8 mouse cellular contexts compared by ENCODE assay signal in the genomic region with DNA sequence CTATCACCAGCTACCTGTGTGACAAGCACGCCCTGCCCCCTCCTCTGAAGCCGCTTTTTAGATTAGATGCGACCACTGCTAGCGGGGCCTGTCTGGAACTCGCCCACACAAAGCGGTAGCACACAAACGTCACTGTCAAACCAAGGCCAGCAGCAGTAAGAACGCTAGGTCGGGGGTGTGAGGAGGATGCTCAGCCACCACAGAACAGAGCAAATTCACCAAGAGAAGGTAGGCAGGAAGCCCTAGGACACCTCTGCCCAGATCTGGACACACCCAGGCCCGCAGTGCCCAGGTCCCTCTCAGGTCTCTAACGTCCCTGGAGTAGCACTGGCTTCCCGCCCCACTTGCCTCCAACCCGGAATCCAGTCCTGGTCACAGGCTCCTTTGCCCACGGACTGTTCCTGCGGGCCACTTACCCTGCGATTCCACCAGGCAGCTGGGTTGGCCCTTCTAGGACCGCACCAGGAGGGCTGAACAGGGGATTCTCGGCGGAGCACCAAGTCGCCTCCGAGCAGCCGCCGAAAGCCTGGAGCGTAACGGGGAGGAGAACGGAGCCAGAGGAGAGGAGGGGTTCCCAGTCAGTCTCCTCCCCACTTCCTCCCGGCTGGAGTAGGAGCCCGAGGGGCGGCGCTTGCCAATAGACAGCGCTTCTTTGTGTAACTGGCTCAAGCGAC. TPM values are rescaled to one million over a fixed set of nuclear protein-coding genes. Genes with fewer than 3 reads are reported as not detected.
A peak's percentile ranks its signal among the peaks of the same experiment; 100 is the strongest.
DNase-seq lines count a peak whose midpoint lies in the region; TF ChIP-seq lines count a peak whose summit lies in the region.

No protein-coding gene starts in this region.

- no peaks in the 10 kb centered on the region for H3K27me3 ChIP-seq in hindbrain, embryonic 10.5 days (ENCODE audit: insufficient read depth, poor library complexity, severe bottlenecking)

- TF ChIP-seq CTCF in lung, adult 2 months (IDR thresholded peaks at IDR 0.05; ENCODE audit: insufficient read depth, low read length), result no peak

- WGBS in hindbrain, embryonic 10.5 days, result under 1% methylated on average over 32 of the region's 32 CpGs
- WGBS in lung, adult 2 months, result under 1% methylated on average over 32 of the region's 32 CpGs

- H3K4me1 ChIP-seq in hindbrain, embryonic 10.5 days (replicated peaks), result peaks cover 26% of the 10 kb centered on the region
- H3K4me1 ChIP-seq in lung, adult 2 months (ENCODE audit: control insufficient read depth, insufficient read depth, low read length), result no peaks in the 10 kb centered on the region

- DNase-seq in R1 (ENCODE audit: low read depth, low spot score), result peak; percentile 90
- DNase-seq in cerebellum, postnatal 10 days, result peak; percentile 92 to 95
- peak; percentile 84 to 86 for DNase-seq in frontal cortex, postnatal 10 days (ENCODE audit: low spot score in 2 of 2)
- DNase-seq in hindbrain, embryonic 10.5 days (ENCODE audit: low spot score), result peak; percentile 89
- DNase-seq in layer of hippocampus, adult 9-10 months (ENCODE audit: low spot score), result peak; percentile 59
- peak; percentile 78 for DNase-seq in lung, adult 2 months
- DNase-seq in ovary, adult 18-20 months (ENCODE audit: low spot score), result peak; percentile 80
- no peak for DNase-seq in thymus, postnatal 0 days (ENCODE audit: low spot score)

- H3K36me3 ChIP-seq in hindbrain, embryonic 10.5 days, result peaks cover 28% of the 10 kb centered on the region

- peak overlapping the region; percentile 78 for H3K4me3 ChIP-seq in hindbrain, embryonic 10.5 days
- peak overlapping the region; percentile 94 for H3K4me3 ChIP-seq in lung, adult 2 months (replicated peaks; ENCODE audit: extremely low read depth, low read depth, low read length)

- H3K27ac ChIP-seq in hindbrain, embryonic 10.5 days, result peak overlapping the region; percentile 96

- H3K9me3 ChIP-seq in hindbrain, embryonic 10.5 days, result no peaks in the 10 kb centered on the region

- TF ChIP-seq POLR2A in lung, adult 2 months (IDR thresholded peaks at IDR 0.05; ENCODE audit: borderline replicate concordance, extremely low read depth, low read depth, low read length), result peak; percentile 71; the same call in 1 of the 2 replicates

RNA-seq across cellular contexts. Expression of a gene that starts 17.2 kb away (rescaled TPM):
- polyA plus RNA-seq in hindbrain, embryonic 10.5 days (2016; fragmentation: Nextera tagmentation; extraction: Ambion mirVana), result 110 and 130 TPM in 2 replicates
- polyA plus RNA-seq in lung, adult 2 months (2012; rRNA removed), result 17.6 and 25.2 TPM in 2 replicates
- 4.3 and 5.0 TPM in 2 replicates for polyA plus RNA-seq in thymus, postnatal 0 days (2015; fragmentation: Nextera tagmentation; extraction: Ambion mirVana)

RNA-seq across cellular contexts. Expression of a gene that starts 46.5 kb away (rescaled TPM):
- polyA plus RNA-seq in hindbrain, embryonic 10.5 days (2016; fragmentation: Nextera tagmentation; extraction: Ambion mirVana), result not detected in 2 replicates
- polyA plus RNA-seq in lung, adult 2 months (2012; rRNA removed), result not detected in 2 replicates
- not detected in 2 replicates for polyA plus RNA-seq in thymus, postnatal 0 days (2015; fragmentation: Nextera tagmentation; extraction: Ambion mirVana)

RNA-seq across cellular contexts. Expression of a gene that starts 47.6 kb away (rescaled TPM):
- 4.6 and 4.9 TPM in 2 replicates for polyA plus RNA-seq in hindbrain, embryonic 10.5 days (2016; fragmentation: Nextera tagmentation; extraction: Ambion mirVana)
- polyA plus RNA-seq in lung, adult 2 months (2012; rRNA removed), result 1.3 and 3.7 TPM in 2 replicates
- polyA plus RNA-seq in thymus, postnatal 0 days (2015; fragmentation: Nextera tagmentation; extraction: Ambion mirVana), result 5.2 and 5.3 TPM in 2 replicates
